Comparison of ENCODE assay signal across 25 mouse cellular contexts in the genomic region with DNA sequence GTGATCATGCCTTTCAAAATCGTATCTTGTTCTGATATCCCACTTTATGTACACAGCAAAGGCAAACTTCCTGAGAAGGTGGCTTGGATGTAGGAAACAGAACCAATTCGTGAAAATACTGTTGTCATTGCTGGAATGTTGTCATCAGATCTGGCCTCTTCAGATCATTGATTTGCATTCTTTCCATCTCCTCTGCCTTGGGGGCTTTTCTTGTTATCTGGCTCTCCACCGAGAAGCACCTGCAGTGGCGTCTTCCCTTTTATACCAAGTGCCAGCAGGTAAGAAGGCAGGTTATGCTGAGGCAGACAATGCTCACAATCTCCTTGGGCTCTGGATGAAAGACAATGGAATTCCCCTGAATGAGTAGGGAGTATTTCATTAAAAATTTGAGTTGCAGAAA.
"Had no signal": no experiment of that assay in that cellular context is flagged by ENCODE, and none has a peak within 500 bp of the region (broad histone marks: within the 10 kb centered on the region; RNA-seq: fewer than 3 reads in every experiment).

No protein-coding gene starts in this region.

- H3K4me3 ChIP-seq: embryonic facial prominence, embryonic 10.5 days; embryonic facial prominence, embryonic 12.5 days; embryonic facial prominence, embryonic 13.5 days; embryonic facial prominence, embryonic 15.5 days; erythroblast, embryonic 14.5 days; forebrain, embryonic 10.5 days; forebrain, embryonic 12.5 days; forebrain, embryonic 13.5 days; forebrain, embryonic 15.5 days; gastrocnemius, adult 2 months; heart, adult 2 months had no signal

- H3K9me3 ChIP-seq: embryonic facial prominence, embryonic 10.5 days; embryonic facial prominence, embryonic 12.5 days; embryonic facial prominence, embryonic 13.5 days; embryonic facial prominence, embryonic 15.5 days; forebrain, embryonic 10.5 days; forebrain, embryonic 12.5 days; forebrain, embryonic 13.5 days; forebrain, embryonic 15.5 days had no signal

- H3K36me3 ChIP-seq: embryonic facial prominence, embryonic 10.5 days; embryonic facial prominence, embryonic 12.5 days; embryonic facial prominence, embryonic 13.5 days; embryonic facial prominence, embryonic 15.5 days; forebrain, embryonic 10.5 days; forebrain, embryonic 12.5 days; forebrain, embryonic 15.5 days had no signal

- DNase-seq: cerebellum, adult 8-10 months; cerebellum, adult 9-10 months; cerebellum, adult 9-11 months; cerebellum, postnatal 10 days; cerebellum, postnatal 14 days; cerebellum, postnatal 25 days; cerebellum, postnatal 36 days; embryo, embryonic 11 days; forebrain, postnatal 0 days; gastrocnemius, adult 2 months; gastrocnemius, postnatal 10 days; gastrocnemius, postnatal 14 days; gastrocnemius, postnatal 25 days; gastrocnemius, postnatal 36 days; heart, adult 18-20 months; heart, adult 2 months had no signal

- H3K27ac ChIP-seq: embryonic facial prominence, embryonic 10.5 days; embryonic facial prominence, embryonic 12.5 days; embryonic facial prominence, embryonic 13.5 days; embryonic facial prominence, embryonic 15.5 days; forebrain, embryonic 10.5 days; forebrain, embryonic 12.5 days; forebrain, embryonic 13.5 days; forebrain, embryonic 15.5 days; gastrocnemius, adult 2 months; heart, adult 2 months had no signal

- H3K9ac ChIP-seq: embryonic facial prominence, embryonic 12.5 days; embryonic facial prominence, embryonic 13.5 days; embryonic facial prominence, embryonic 15.5 days; forebrain, embryonic 12.5 days; forebrain, embryonic 13.5 days; forebrain, embryonic 15.5 days; forebrain, postnatal 0 days had no signal

- H3K27me3 ChIP-seq: embryonic facial prominence, embryonic 12.5 days; embryonic facial prominence, embryonic 13.5 days; embryonic facial prominence, embryonic 15.5 days; forebrain, embryonic 12.5 days; forebrain, embryonic 13.5 days; forebrain, embryonic 15.5 days had no signal

- H3K4me1 ChIP-seq: embryonic facial prominence, embryonic 10.5 days; embryonic facial prominence, embryonic 12.5 days; embryonic facial prominence, embryonic 13.5 days; embryonic facial prominence, embryonic 15.5 days; forebrain, embryonic 10.5 days; forebrain, embryonic 12.5 days; forebrain, embryonic 13.5 days had no signal

- H3K4me2 ChIP-seq: embryonic facial prominence, embryonic 12.5 days; embryonic facial prominence, embryonic 13.5 days; embryonic facial prominence, embryonic 15.5 days; forebrain, embryonic 12.5 days; forebrain, embryonic 13.5 days; forebrain, embryonic 15.5 days had no signal
